27 mouse cellular contexts compared by ENCODE assay signal in the genomic region with DNA sequence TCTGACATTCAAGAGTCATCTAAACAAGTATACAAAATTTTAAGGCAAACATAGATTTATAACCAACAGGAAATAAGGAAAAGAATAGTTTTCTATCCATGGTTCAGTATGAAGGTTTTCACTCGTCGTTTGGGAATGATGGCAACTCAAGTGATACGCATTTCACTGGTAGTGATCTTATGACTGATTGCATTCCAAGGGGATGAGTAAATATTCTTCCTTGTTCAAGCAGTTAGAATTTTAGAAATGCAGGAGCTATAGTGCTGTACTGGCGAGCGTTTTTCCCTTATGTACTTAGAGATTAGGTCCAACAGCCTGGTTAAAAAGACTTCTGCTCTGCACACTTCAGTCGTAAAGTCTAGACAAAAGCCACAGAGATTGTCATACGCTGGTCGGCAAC. TPM values are rescaled to one million over a fixed set of nuclear protein-coding genes. Genes with fewer than 3 reads are reported as not detected.
DNase-seq lines count a peak whose midpoint lies in the region; ATAC-seq and TF ChIP-seq lines count a peak whose summit lies in the region.
"Had no signal": no experiment of that assay in that cellular context is flagged by ENCODE, and none has a peak within 500 bp of the region (broad histone marks: within the 10 kb centered on the region; RNA-seq: fewer than 3 reads in every experiment).

No protein-coding gene starts in this region.

- H3K27ac ChIP-seq in stomach, embryonic 16.5 days (ENCODE audit: low read length): peak overlapping the region; percentile 19; the same call in 1 of the 2 replicates
- H3K27ac ChIP-seq in stomach, postnatal 0 days (replicated peaks): no peak overlapping the region
- peak overlapping the region; percentile 95 for H3K27ac ChIP-seq in embryonic fibroblast, embryonic 13.5 days (ENCODE audit: insufficient read depth, low read length)
- peak overlapping the region; percentile 74 for H3K27ac ChIP-seq in small intestine, adult 2 months (ENCODE audit: insufficient read depth, low read depth, low read length)
- H3K27ac ChIP-seq: embryonic facial prominence, embryonic 12.5 days; embryonic facial prominence, embryonic 15.5 days; forebrain, embryonic 12.5 days; forebrain, embryonic 15.5 days; heart, adult 2 months; heart, embryonic 10.5 days; heart, embryonic 13.5 days; hindbrain, embryonic 14.5 days; hindbrain, postnatal 0 days had no signal

- 61% methylated on average over 8 of the region's 8 CpGs for WGBS in stomach, embryonic 16.5 days
- 58% methylated on average over 8 of the region's 8 CpGs for WGBS in stomach, postnatal 0 days
- WGBS in small intestine, adult 2 months: 34% methylated on average over 8 of the region's 8 CpGs

- DNase-seq in stomach, postnatal 0 days (ENCODE audit: low spot score): no peak
- DNase-seq in urinary bladder, postnatal 36 days (ENCODE audit: low spot score in 2 of 2): no peak
- DNase-seq in urinary bladder, postnatal 4 days (ENCODE audit: low spot score in 2 of 2): no peak
- DNase-seq: adrenal gland, postnatal 10 days; adrenal gland, postnatal 36 days; cerebellum, adult 2 months; cerebellum, adult 9-11 months; cerebellum, postnatal 25 days; gastrocnemius, postnatal 10 days; gastrocnemius, postnatal 36 days; heart, adult 2 months; heart, postnatal 14 days; heart, postnatal 4 days had no signal

- H3K9me3 ChIP-seq in stomach, embryonic 16.5 days (replicated peaks; ENCODE audit: control insufficient read depth, low read length): no peaks in the 10 kb centered on the region
- no peaks in the 10 kb centered on the region for H3K9me3 ChIP-seq in stomach, postnatal 0 days (ENCODE audit: control insufficient read depth, low read length)
- H3K9me3 ChIP-seq: embryonic facial prominence, embryonic 12.5 days; embryonic facial prominence, embryonic 15.5 days; forebrain, embryonic 12.5 days; forebrain, embryonic 15.5 days; heart, embryonic 10.5 days; heart, embryonic 13.5 days had no signal

- TF ChIP-seq EP300 in stomach, postnatal 0 days (optimal IDR thresholded peaks at IDR 0.05): no peak

- H3K9ac ChIP-seq in stomach, embryonic 16.5 days (ENCODE audit: low read length): no peak overlapping the region
- no peak overlapping the region for H3K9ac ChIP-seq in stomach, postnatal 0 days (ENCODE audit: low read length)
- H3K9ac ChIP-seq: embryonic facial prominence, embryonic 12.5 days; embryonic facial prominence, embryonic 15.5 days; forebrain, embryonic 12.5 days; forebrain, embryonic 15.5 days; heart, embryonic 13.5 days; hindbrain, embryonic 14.5 days had no signal

- no peaks in the 10 kb centered on the region for H3K36me3 ChIP-seq in stomach, embryonic 16.5 days (ENCODE audit: control insufficient read depth, insufficient read depth, low read length)
- H3K36me3 ChIP-seq in stomach, postnatal 0 days (ENCODE audit: control insufficient read depth, insufficient read depth, low read length): no peaks in the 10 kb centered on the region
- H3K36me3 ChIP-seq in small intestine, adult 2 months (ENCODE audit: control insufficient read depth, insufficient read depth, low read length): no peaks in the 10 kb centered on the region
- H3K36me3 ChIP-seq: embryonic facial prominence, embryonic 12.5 days; embryonic facial prominence, embryonic 15.5 days; forebrain, embryonic 12.5 days; forebrain, embryonic 15.5 days; heart, embryonic 10.5 days; heart, embryonic 13.5 days had no signal

- H3K4me3 ChIP-seq in stomach, embryonic 16.5 days (replicated peaks; ENCODE audit: low read length): no peak overlapping the region
- H3K4me3 ChIP-seq in stomach, postnatal 0 days (ENCODE audit: low read depth, low read length): no peak overlapping the region
- H3K4me3 ChIP-seq in embryonic fibroblast, embryonic 13.5 days (ENCODE audit: insufficient read depth, low read length): no peak overlapping the region
- H3K4me3 ChIP-seq in small intestine, adult 2 months (ENCODE audit: low read depth, low read length): no peak overlapping the region
- H3K4me3 ChIP-seq: embryonic facial prominence, embryonic 12.5 days; embryonic facial prominence, embryonic 15.5 days; erythroblast, embryonic 14.5 days; forebrain, embryonic 12.5 days; forebrain, embryonic 15.5 days; heart, adult 2 months; heart, embryonic 10.5 days; heart, embryonic 13.5 days had no signal

- H3K4me1 ChIP-seq in stomach, embryonic 16.5 days (ENCODE audit: control insufficient read depth, insufficient read depth, low read length): no peaks in the 10 kb centered on the region
- no peaks in the 10 kb centered on the region for H3K4me1 ChIP-seq in stomach, postnatal 0 days (replicated peaks; ENCODE audit: control insufficient read depth, insufficient read depth)
- peaks cover 16% of the 10 kb centered on the region for H3K4me1 ChIP-seq in embryonic fibroblast, embryonic 13.5 days (ENCODE audit: control insufficient read depth, insufficient read depth, low read length)
- peaks cover 22% of the 10 kb centered on the region; the same call in 1 of the 2 replicates for H3K4me1 ChIP-seq in small intestine, adult 2 months (ENCODE audit: control insufficient read depth, insufficient read depth, insufficient read length, low read length)
- H3K4me1 ChIP-seq: embryonic facial prominence, embryonic 12.5 days; embryonic facial prominence, embryonic 15.5 days; forebrain, embryonic 12.5 days; forebrain, embryonic 15.5 days had no signal

- no peak for TF ChIP-seq CTCF in stomach, postnatal 0 days (IDR thresholded peaks at IDR 0.05; ENCODE audit: low read depth)
- TF ChIP-seq CTCF in embryonic fibroblast, embryonic 13.5 days (IDR thresholded peaks at IDR 0.05; ENCODE audit: borderline replicate concordance, insufficient read depth, low read length): no peak
- no peak for TF ChIP-seq CTCF in small intestine, adult 2 months (IDR thresholded peaks at IDR 0.05; ENCODE audit: extremely low read depth, insufficient read length, insufficient replicate concordance, low read depth, low read length)

- H3K27me3 ChIP-seq in stomach, embryonic 16.5 days (ENCODE audit: control insufficient read depth, insufficient read depth, low read length): no peaks in the 10 kb centered on the region
- H3K27me3 ChIP-seq in stomach, postnatal 0 days (ENCODE audit: control insufficient read depth, insufficient read depth, low read length): no peaks in the 10 kb centered on the region
- H3K27me3 ChIP-seq in small intestine, adult 2 months (ENCODE audit: control insufficient read depth, insufficient read depth, low read length): no peaks in the 10 kb centered on the region
- H3K27me3 ChIP-seq: embryonic facial prominence, embryonic 12.5 days; embryonic facial prominence, embryonic 15.5 days; forebrain, embryonic 12.5 days; forebrain, embryonic 15.5 days; heart, embryonic 13.5 days; Patski had no signal

- TF ChIP-seq POLR2A in embryonic fibroblast, embryonic 13.5 days (IDR thresholded peaks at IDR 0.05; ENCODE audit: low read depth, low read length): no peak
- no peak for TF ChIP-seq POLR2A in small intestine, adult 2 months (IDR thresholded peaks at IDR 0.05; ENCODE audit: low read depth, low read length)

- H3K4me2 ChIP-seq in stomach, embryonic 16.5 days (ENCODE audit: low read depth, low read length): no peak overlapping the region
- H3K4me2 ChIP-seq in stomach, postnatal 0 days (replicated peaks; ENCODE audit: low read depth): no peak overlapping the region
- H3K4me2 ChIP-seq: embryonic facial prominence, embryonic 12.5 days; embryonic facial prominence, embryonic 15.5 days; forebrain, embryonic 12.5 days; forebrain, embryonic 15.5 days; heart, embryonic 13.5 days; hindbrain, embryonic 14.5 days had no signal

- ATAC-seq in stomach, embryonic 16.5 days (ENCODE audit: insufficient read depth, low FRiP score): no peak
- ATAC-seq in stomach, postnatal 0 days (ENCODE audit: low FRiP score, low TSS enrichment): no peak
- ATAC-seq: forebrain, embryonic 15.5 days; hindbrain, postnatal 0 days; inflammation-experienced regulatory T-cells, adult 6 months; Patski had no signal

RNA-seq across cellular contexts. Expression of a gene that starts 38.8 kb away (rescaled TPM):
- polyA plus RNA-seq in stomach, embryonic 16.5 days (2015; fragmentation: Nextera tagmentation; extraction: Ambion mirVana): 129 and 135 TPM in 2 replicates
- polyA plus RNA-seq in stomach, postnatal 0 days (2015; fragmentation: Nextera tagmentation; extraction: Ambion mirVana): 213 and 222 TPM in 2 replicates
- 35.4 and 37.2 TPM in 2 replicates for polyA plus RNA-seq in embryonic fibroblast, embryonic 13.5 days (2011; ENCODE audit: insufficient read length, low read depth, missing spikeins)
- 204 and 369 TPM in 2 replicates for polyA plus RNA-seq in small intestine, adult 2 months (2012; rRNA removed)
- polyA plus RNA-seq: erythroblast, embryonic 14.5 days had no signal
